Mouse (Mus musculus): ENCODE data around the gene Acoxl.

DNA sequence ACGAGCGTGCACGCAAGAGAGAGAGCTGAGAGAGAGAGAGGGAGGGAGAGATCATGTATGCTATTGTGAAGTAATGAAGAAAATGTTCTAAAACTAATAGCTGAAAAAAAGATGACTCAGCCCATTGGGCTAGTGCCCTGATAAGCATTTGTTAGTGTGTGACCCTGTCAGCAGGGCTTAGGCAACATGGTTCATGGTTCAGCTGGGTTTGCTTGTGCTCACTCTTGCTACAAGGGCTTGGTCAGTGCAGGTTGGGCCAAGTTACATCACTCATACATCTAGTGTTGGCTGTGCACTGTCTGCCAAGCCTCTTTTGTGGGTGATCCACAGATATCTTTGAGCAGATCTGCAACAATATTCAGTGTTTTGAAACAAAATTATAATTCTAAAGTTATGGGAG lies 194.8 kb downstream of the Acoxl start:
- TF ChIP-seq CTCF (IDR thresholded peaks at IDR 0.05; ENCODE audit: control insufficient read depth, insufficient read depth, low read length) (no peak), POLR2A (IDR thresholded peaks at IDR 0.05; ENCODE audit: borderline replicate concordance, control insufficient read depth, low read depth, low read length) (no peak)
